Mouse (Mus musculus) granulocyte monocyte progenitor cell, adult 5-6 weeks (primary cell): ENCODE data around the gene Dusp27. TPM values are rescaled to one million over a fixed set of nuclear protein-coding genes. Genes with fewer than 3 reads are reported as not detected.

Source experiments
- total RNA-seq, 2 experiments: library from RNA; stranded (forward) in 1 of 2; stranded (reverse) in 1 of 2; fragments of 200-712, 200-1000 nt in 1 of 2; fragments of >200 nt in 1 of 2; fragmentation: Nextera tagmentation in 1 of 2; gene quantifications; 2 replicates each; pipeline ENCODE4 v1.2.3; 2014 to 2017

Dusp27 gene
- total RNA-seq, 2 experiments from 2014 or later: not detected

Other genes starting within 250 kb of the Dusp27 start
- gene Pou2f1, start 125.2 kb downstream of the Dusp27 start, total RNA-seq (2014; fragmentation: Nextera tagmentation): 20.4 and 31.4 TPM in 2 replicates
- 12.7 and 20.3 TPM in 2 replicates for gene Pou2f1, start 125.2 kb downstream of the Dusp27 start, total RNA-seq (2017)
- not detected in 2 replicates for gene Gpa33, start 2.3 kb upstream of the Dusp27 start, total RNA-seq (2014; fragmentation: Nextera tagmentation)
- gene Gpa33, start 2.3 kb upstream of the Dusp27 start, total RNA-seq (2017): not detected in 2 replicates
- gene Mael, start 110.8 kb upstream of the Dusp27 start, total RNA-seq (2014; fragmentation: Nextera tagmentation): not detected in 2 replicates
- gene Mael, start 110.8 kb upstream of the Dusp27 start, total RNA-seq (2017): not detected in 2 replicates
- not detected in 2 replicates for gene Ildr2, start 126.2 kb upstream of the Dusp27 start, total RNA-seq (2014; fragmentation: Nextera tagmentation)
- not detected in 2 replicates for gene Ildr2, start 126.2 kb upstream of the Dusp27 start, total RNA-seq (2017)